Mouse (Mus musculus) cortical plate, adult 2 months (tissue): ENCODE measurements around the gene Gtf2e1.

Experiments
- CTCF ChIP-seq: fragments of 200-500 bp; IDR thresholded peaks from 2 replicates; pipeline ENCODE4 v1.5.1; 2011; ENCODE audit warnings: mild to moderate bottlenecking, control low read depth, low read length; ENCODE audit not compliant: insufficient read depth; ENCODE audit errors: extremely low read depth
- POLR2A ChIP-seq: fragments of 200-500 bp; IDR thresholded peaks from 2 replicates; pipeline ENCODE4 v1.6.1; 2011; ENCODE audit warnings: mild to moderate bottlenecking, low read length, control low read depth; ENCODE audit not compliant: insufficient read depth; ENCODE audit errors: extremely low read depth

GRCm38 (mm10) chr16:37550981-37551380, 11.4 kb upstream of the Gtf2e1 start:
- TF ChIP-seq CTCF (no peak), POLR2A (no peak)
